Mouse (Mus musculus): ENCODE results near the gene Timp2. TPM values are rescaled to one million over a fixed set of nuclear protein-coding genes. Genes with fewer than 3 reads are reported as not detected.

The Timp2 gene
- polyA plus RNA-seq, 1 experiment: 967 TPM

GRCm38 (mm10) chr11:118265621-118266020, 89.9 kb downstream of the Timp2 start:
- TF ChIP-seq POLR2A (IDR thresholded peaks at IDR 0.05; ENCODE audit: low read depth, low read length) (no peak), CTCF (IDR thresholded peaks at IDR 0.05; ENCODE audit: borderline replicate concordance, insufficient read depth, low read length) (no peak)
- Histone ChIP-seq H3K4me1 (ENCODE audit: control insufficient read depth, insufficient read depth, low read length) (no peaks in the 10 kb centered on the region), H3K4me3 (ENCODE audit: insufficient read depth, low read length) (no peak overlapping the region), H3K27ac (ENCODE audit: insufficient read depth, low read length) (no peak overlapping the region)

DNA sequence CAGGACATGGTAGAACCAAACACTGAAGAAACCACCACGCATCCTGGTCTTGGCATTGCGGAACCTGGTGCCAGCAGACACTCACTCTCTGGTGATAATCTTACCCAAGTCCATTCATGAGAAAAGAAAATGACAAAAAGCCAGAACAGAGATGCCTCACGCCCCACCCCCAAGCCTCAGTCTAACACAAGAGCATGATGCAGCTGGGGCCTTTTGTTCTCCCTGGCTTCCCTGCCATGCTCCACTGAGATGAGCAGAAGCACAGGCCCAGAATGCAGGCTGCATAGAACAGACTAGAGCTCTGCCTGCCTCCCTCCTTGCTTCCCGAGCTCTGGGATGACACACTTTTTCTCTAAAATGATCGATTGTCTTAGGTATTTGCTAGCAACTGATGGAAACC, 92.4 kb downstream of the Timp2 start:
- Histone ChIP-seq H3K4me1 (ENCODE audit: control insufficient read depth, insufficient read depth, low read length) (no peaks in the 10 kb centered on the region), H3K27ac (ENCODE audit: insufficient read depth, low read length) (no peak overlapping the region), H3K4me3 (ENCODE audit: insufficient read depth, low read length) (no peak overlapping the region)
- no peak for TF ChIP-seq POLR2A (IDR thresholded peaks at IDR 0.05; ENCODE audit: low read depth, low read length)
- TF ChIP-seq CTCF (IDR thresholded peaks at IDR 0.05; ENCODE audit: borderline replicate concordance, insufficient read depth, low read length): no peak

DNA sequence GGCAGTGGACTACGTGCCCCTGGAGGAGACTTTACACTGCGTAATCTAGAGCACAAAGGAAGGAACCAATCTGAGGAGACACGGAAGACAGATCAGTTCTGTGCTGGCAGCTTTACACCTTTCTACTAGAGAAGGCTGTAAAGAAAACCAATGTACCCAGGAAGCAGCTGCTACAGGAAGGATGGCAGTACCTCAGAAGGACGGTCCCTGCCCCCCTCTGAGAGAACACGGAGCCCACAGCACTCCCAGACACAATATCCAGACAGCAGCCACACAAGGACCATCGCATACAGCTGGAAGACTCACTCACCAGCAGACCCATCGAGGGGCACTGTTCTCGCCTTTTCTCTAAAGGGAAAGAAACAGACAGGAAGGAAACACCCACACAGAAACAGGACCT, 95.5 kb downstream of the Timp2 start:
- TF ChIP-seq POLR2A (IDR thresholded peaks at IDR 0.05; ENCODE audit: low read depth, low read length) (no peak), CTCF (IDR thresholded peaks at IDR 0.05; ENCODE audit: borderline replicate concordance, insufficient read depth, low read length) (no peak)
- H3K4me3 ChIP-seq (ENCODE audit: insufficient read depth, low read length): no peak overlapping the region
- H3K27ac ChIP-seq (ENCODE audit: insufficient read depth, low read length): no peak overlapping the region
- H3K4me1 ChIP-seq (ENCODE audit: control insufficient read depth, insufficient read depth, low read length): no peaks in the 10 kb centered on the region

- Histone ChIP-seq H3K4me1 (ENCODE audit: control insufficient read depth, insufficient read depth, low read length) (no peaks in the 10 kb centered on the region), H3K27ac (ENCODE audit: insufficient read depth, low read length) (no peak overlapping the region), H3K4me3 (ENCODE audit: insufficient read depth, low read length) (no peak overlapping the region)
- no peak for TF ChIP-seq CTCF (IDR thresholded peaks at IDR 0.05; ENCODE audit: borderline replicate concordance, insufficient read depth, low read length)
- no peak for TF ChIP-seq POLR2A (IDR thresholded peaks at IDR 0.05; ENCODE audit: low read depth, low read length)
Measured at GRCm38 (mm10) chr11:118259580-118259979, 96.0 kb downstream of the Timp2 start.

DNA sequence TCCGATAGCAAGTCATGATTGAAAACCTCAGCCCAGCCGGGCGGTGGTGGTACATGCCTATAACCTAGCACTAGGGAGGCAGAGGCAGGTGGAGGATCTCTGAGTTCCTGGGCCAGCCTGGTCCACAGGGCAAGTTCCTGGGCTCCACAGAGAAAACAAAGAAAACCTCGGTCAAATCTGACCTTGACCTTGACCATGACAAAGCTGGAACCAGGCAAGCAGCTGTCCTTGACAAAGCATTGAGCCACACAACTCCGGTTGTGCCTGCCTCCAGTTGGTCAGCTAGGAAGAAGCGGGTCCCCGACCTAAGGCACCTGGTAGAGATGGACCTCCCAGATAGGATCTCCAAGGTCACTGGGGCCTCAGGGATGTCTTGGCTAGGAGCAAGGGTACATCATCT, 99.2 kb downstream of the Timp2 start:
- no peak overlapping the region for H3K27ac ChIP-seq (ENCODE audit: insufficient read depth, low read length)
- TF ChIP-seq POLR2A (IDR thresholded peaks at IDR 0.05; ENCODE audit: low read depth, low read length) (no peak), CTCF (IDR thresholded peaks at IDR 0.05; ENCODE audit: borderline replicate concordance, insufficient read depth, low read length) (no peak)
- no peaks in the 10 kb centered on the region for H3K4me1 ChIP-seq (ENCODE audit: control insufficient read depth, insufficient read depth, low read length)
- H3K4me3 ChIP-seq (ENCODE audit: insufficient read depth, low read length): no peak overlapping the region

DNA sequence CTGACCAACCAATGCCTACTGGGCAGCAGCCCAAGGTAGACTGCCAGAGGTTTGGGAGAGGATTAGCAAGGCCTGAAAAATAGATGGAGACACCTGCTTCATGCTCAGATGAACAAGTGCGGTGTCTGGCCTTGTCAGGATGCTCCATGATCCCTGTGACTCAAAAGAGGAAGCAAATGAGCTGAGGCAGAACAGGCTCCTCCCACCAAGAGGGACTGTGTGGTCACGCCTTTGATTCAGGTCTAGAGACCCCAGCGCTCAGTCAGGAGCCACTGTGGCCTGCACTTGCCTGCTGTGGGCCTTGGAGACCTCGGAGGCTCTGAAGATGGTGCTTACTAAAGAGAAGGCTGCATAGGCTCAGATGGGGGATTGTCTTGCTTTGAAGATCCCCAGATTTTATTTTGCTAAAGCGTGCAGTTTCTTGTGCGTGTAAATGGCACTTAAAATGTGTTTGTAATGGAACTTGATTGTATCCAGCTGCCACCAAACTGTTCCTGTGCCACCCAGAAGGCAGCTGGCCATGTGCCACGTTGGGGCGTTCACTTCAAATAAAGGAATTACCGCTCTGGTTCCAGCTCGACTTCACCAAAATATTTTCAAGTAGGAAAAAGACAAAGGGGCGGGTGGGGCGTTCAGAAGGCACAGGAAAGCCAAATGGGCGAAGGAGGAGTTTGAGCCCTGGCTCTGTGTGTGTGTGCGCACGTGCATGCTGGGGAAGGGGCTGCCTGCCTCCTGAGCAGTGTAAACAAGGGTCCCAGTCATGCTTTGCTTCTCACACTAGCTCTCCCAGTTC, 101.2 kb downstream of the Timp2 start:
- Histone ChIP-seq H3K27ac (ENCODE audit: insufficient read depth, low read length) (no peak overlapping the region), H3K4me1 (ENCODE audit: control insufficient read depth, insufficient read depth, low read length) (0 out of 2 replicates have a peak, but pooled peaks cover 2% of the 10 kb centered on the region), H3K4me3 (ENCODE audit: insufficient read depth, low read length) (no peak overlapping the region)
- no peak for TF ChIP-seq POLR2A (IDR thresholded peaks at IDR 0.05; ENCODE audit: low read depth, low read length)
- no peak for TF ChIP-seq CTCF (IDR thresholded peaks at IDR 0.05; ENCODE audit: borderline replicate concordance, insufficient read depth, low read length)

- TF ChIP-seq POLR2A (IDR thresholded peaks at IDR 0.05; ENCODE audit: low read depth, low read length) (no peak), CTCF (IDR thresholded peaks at IDR 0.05; ENCODE audit: borderline replicate concordance, insufficient read depth, low read length) (no peak)
- Histone ChIP-seq H3K4me3 (ENCODE audit: insufficient read depth, low read length) (no peak overlapping the region), H3K4me1 (ENCODE audit: control insufficient read depth, insufficient read depth, low read length) (0 out of 2 replicates have a peak, but pooled peaks cover 5% of the 10 kb centered on the region), H3K27ac (ENCODE audit: insufficient read depth, low read length) (no peak overlapping the region)
Measured at GRCm38 (mm10) chr11:118253447-118254158, 101.9 kb downstream of the Timp2 start.

Other genes with a start within 250 kb of the Timp2 start
- gene Dnah17, start 225.1 kb downstream of the Timp2 start, polyA plus RNA-seq (2011; ENCODE audit: insufficient read length, low read depth, missing spikeins): not detected in 2 replicates
- gene Cyth1, start 107.1 kb downstream of the Timp2 start, polyA plus RNA-seq (2011; ENCODE audit: insufficient read length, low read depth, missing spikeins): 11.8 and 12.6 TPM in 2 replicates
- 19.4 and 21.6 TPM in 2 replicates for gene Usp36, start 65.5 kb downstream of the Timp2 start, polyA plus RNA-seq (2011; ENCODE audit: insufficient read length, low read depth, missing spikeins)
- 5.2 and 6.1 TPM in 2 replicates for gene Cep295nl, start 13.2 kb downstream of the Timp2 start, polyA plus RNA-seq (2011; ENCODE audit: insufficient read length, low read depth, missing spikeins)
- gene Lgals3bp, start 46.4 kb upstream of the Timp2 start, polyA plus RNA-seq (2011; ENCODE audit: insufficient read length, low read depth, missing spikeins): 116 and 144 TPM in 2 replicates
- gene Cant1, start 63.3 kb upstream of the Timp2 start, polyA plus RNA-seq (2011; ENCODE audit: insufficient read length, low read depth, missing spikeins): 28.2 and 29.9 TPM in 2 replicates
- gene C1qtnf1, start 72.5 kb upstream of the Timp2 start, polyA plus RNA-seq (2011; ENCODE audit: insufficient read length, low read depth, missing spikeins): 20.1 and 23.0 TPM in 2 replicates
- 2.7 and 3.5 TPM in 2 replicates for gene Engase, start 121.1 kb upstream of the Timp2 start, polyA plus RNA-seq (2011; ENCODE audit: insufficient read length, low read depth, missing spikeins)

Data from embryonic fibroblast, embryonic 13.5 days (primary cell).